Comparison of ENCODE assay signal across 30 mouse cellular contexts in the genomic region with DNA sequence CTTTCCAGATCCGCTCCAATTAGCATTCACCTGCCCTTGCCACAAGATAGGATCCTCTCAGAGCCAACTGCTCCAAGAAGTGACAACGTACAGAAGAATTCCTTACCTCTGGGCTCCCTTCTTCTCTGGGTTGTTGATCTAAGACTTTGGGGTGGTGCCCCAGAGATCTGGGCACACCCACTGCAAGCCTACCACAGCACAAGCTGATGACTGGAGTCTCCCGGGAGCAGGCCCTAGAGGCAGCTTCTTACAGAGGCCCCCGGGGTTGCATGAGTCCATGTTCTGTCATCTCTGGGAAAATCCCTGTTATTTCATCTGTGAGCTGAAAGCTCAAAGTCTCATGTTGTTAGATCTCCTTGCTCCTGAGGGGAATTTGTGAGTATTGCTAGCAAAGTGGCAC.
DNase-seq lines count a peak whose midpoint lies in the region; ATAC-seq and TF ChIP-seq lines count a peak whose summit lies in the region.
"Had no signal": no experiment of that assay in that cellular context is flagged by ENCODE, and none has a peak within 500 bp of the region (broad histone marks: within the 10 kb centered on the region; RNA-seq: fewer than 3 reads in every experiment).

No protein-coding gene starts in this region.

- H3K27ac ChIP-seq in heart, embryonic 10.5 days, result no peak overlapping the region
- no peak overlapping the region for H3K27ac ChIP-seq in intestine, embryonic 14.5 days (ENCODE audit: low read depth)
- H3K27ac ChIP-seq in intestine, embryonic 16.5 days (ENCODE audit: low read length), result peak overlapping the region; percentile 47
- H3K27ac ChIP-seq in stomach, postnatal 0 days (replicated peaks), result no peak overlapping the region
- H3K27ac ChIP-seq: embryonic facial prominence, embryonic 13.5 days; embryonic facial prominence, embryonic 15.5 days; forebrain, embryonic 10.5 days; forebrain, embryonic 12.5 days had no signal

- intact Hi-C loops in heart, postnatal 14 days (cut with DNase I), result no loop called here

- 0 out of 2 replicates have a peak, but pooled peaks have one; percentile 16 for ATAC-seq in intestine, embryonic 14.5 days (replicated peaks; ENCODE audit: low FRiP score, low TSS enrichment, low read depth)
- peak; percentile 74 for ATAC-seq in intestine, embryonic 16.5 days
- ATAC-seq in stomach, postnatal 0 days (ENCODE audit: low FRiP score, low TSS enrichment), result peak; percentile 56
- ATAC-seq: activated CD4-positive, CD25-positive, alpha-beta regulatory T cell, adult 4 months; CD4-positive, CD25-positive, alpha-beta regulatory T cell, adult 4 months; forebrain, embryonic 14.5 days; forebrain, embryonic 16.5 days; Patski had no signal

- H3K36me3 ChIP-seq in heart, embryonic 10.5 days, result no peaks in the 10 kb centered on the region
- no peaks in the 10 kb centered on the region for H3K36me3 ChIP-seq in intestine, embryonic 14.5 days (ENCODE audit: control insufficient read depth, insufficient read depth, low read length)
- no peaks in the 10 kb centered on the region for H3K36me3 ChIP-seq in intestine, embryonic 16.5 days (ENCODE audit: control insufficient read depth, insufficient read depth, low read length)
- H3K36me3 ChIP-seq in stomach, postnatal 0 days (ENCODE audit: control insufficient read depth, insufficient read depth, low read length), result no peaks in the 10 kb centered on the region
- H3K36me3 ChIP-seq: embryonic facial prominence, embryonic 13.5 days; embryonic facial prominence, embryonic 15.5 days; forebrain, embryonic 10.5 days; forebrain, embryonic 12.5 days; G1E had no signal

- peaks cover 21% of the 10 kb centered on the region; the same call in 1 of the 2 replicates for H3K4me1 ChIP-seq in heart, embryonic 10.5 days
- peaks cover 10% of the 10 kb centered on the region for H3K4me1 ChIP-seq in intestine, embryonic 14.5 days (replicated peaks; ENCODE audit: control insufficient read depth, insufficient read depth, low read length)
- peaks cover 26% of the 10 kb centered on the region for H3K4me1 ChIP-seq in intestine, embryonic 16.5 days (ENCODE audit: control insufficient read depth, insufficient read depth, low read length)
- H3K4me1 ChIP-seq in stomach, postnatal 0 days (replicated peaks; ENCODE audit: control insufficient read depth, insufficient read depth), result 0 out of 2 replicates have a peak, but pooled peaks cover 3% of the 10 kb centered on the region

- no peak overlapping the region for H3K9ac ChIP-seq in intestine, embryonic 14.5 days (ENCODE audit: low read length)
- H3K9ac ChIP-seq in intestine, embryonic 16.5 days (ENCODE audit: low read depth, low read length), result no peak overlapping the region
- no peak overlapping the region for H3K9ac ChIP-seq in stomach, postnatal 0 days (ENCODE audit: low read length)
- H3K9ac ChIP-seq: embryonic facial prominence, embryonic 13.5 days; embryonic facial prominence, embryonic 15.5 days; forebrain, embryonic 12.5 days had no signal

- 73% methylated on average over 4 of the region's 4 CpGs for WGBS in heart, embryonic 10.5 days
- WGBS in intestine, embryonic 14.5 days, result 72% methylated on average over 4 of the region's 4 CpGs
- 57% methylated on average over 4 of the region's 4 CpGs for WGBS in intestine, embryonic 16.5 days
- WGBS in stomach, postnatal 0 days, result 62% methylated on average over 4 of the region's 4 CpGs

- H3K4me3 ChIP-seq in heart, embryonic 10.5 days, result no peak overlapping the region
- H3K4me3 ChIP-seq in intestine, embryonic 14.5 days (ENCODE audit: low read depth, low read length), result no peak overlapping the region
- no peak overlapping the region for H3K4me3 ChIP-seq in intestine, embryonic 16.5 days (ENCODE audit: low read length)
- no peak overlapping the region for H3K4me3 ChIP-seq in stomach, postnatal 0 days (ENCODE audit: low read depth, low read length)
- H3K4me3 ChIP-seq: embryonic facial prominence, embryonic 13.5 days; embryonic facial prominence, embryonic 15.5 days; erythroblast, embryonic 14.5 days; forebrain, embryonic 10.5 days; forebrain, embryonic 12.5 days had no signal

- no peak for TF ChIP-seq EP300 in stomach, postnatal 0 days (optimal IDR thresholded peaks at IDR 0.05)

- TF ChIP-seq CTCF in stomach, postnatal 0 days (IDR thresholded peaks at IDR 0.05; ENCODE audit: low read depth), result no peak

- no peaks in the 10 kb centered on the region for H3K9me3 ChIP-seq in heart, embryonic 10.5 days
- H3K9me3 ChIP-seq in intestine, embryonic 14.5 days (ENCODE audit: control insufficient read depth, low read length), result no peaks in the 10 kb centered on the region
- H3K9me3 ChIP-seq in intestine, embryonic 16.5 days (ENCODE audit: control insufficient read depth, low read length), result no peaks in the 10 kb centered on the region
- H3K9me3 ChIP-seq in stomach, postnatal 0 days (ENCODE audit: control insufficient read depth, low read length), result no peaks in the 10 kb centered on the region
- H3K9me3 ChIP-seq: embryonic facial prominence, embryonic 13.5 days; embryonic facial prominence, embryonic 15.5 days; forebrain, embryonic 10.5 days; forebrain, embryonic 12.5 days had no signal

- peak; percentile 64 for DNase-seq in heart, embryonic 10.5 days (ENCODE audit: low spot score)
- DNase-seq in heart, postnatal 14 days, result no peak
- no peak for DNase-seq in intestine, embryonic 14.5 days (ENCODE audit: low spot score)
- DNase-seq in stomach, postnatal 0 days (ENCODE audit: low spot score), result no peak
- no peak for DNase-seq in right cerebral cortex, postnatal 4 days
- DNase-seq in adrenal gland, postnatal 4 days (ENCODE audit: low spot score in 2 of 2), result no peak
- DNase-seq in right cerebral cortex, adult 18-20 months, result no peak
- DNase-seq: adrenal gland, adult 8-10 months; adrenal gland, postnatal 14 days; adrenal gland, postnatal 36 days; B cell, adult 2 months; cerebellum, adult 11 months; cerebellum, adult 18-20 months; cerebellum, adult 8-10 months; cerebellum, adult 9-11 months; cerebellum, postnatal 14 days; cerebellum, postnatal 36 days; embryo, embryonic 11 days had no signal

- H3K27me3 ChIP-seq in heart, embryonic 10.5 days (ENCODE audit: insufficient read depth, poor library complexity, severe bottlenecking), result peaks cover 22% of the 10 kb centered on the region
- no peaks in the 10 kb centered on the region for H3K27me3 ChIP-seq in intestine, embryonic 14.5 days (replicated peaks; ENCODE audit: control insufficient read depth, insufficient read depth, low read length)
- no peaks in the 10 kb centered on the region for H3K27me3 ChIP-seq in intestine, embryonic 16.5 days (replicated peaks; ENCODE audit: control insufficient read depth, insufficient read depth, low read length)
- no peaks in the 10 kb centered on the region for H3K27me3 ChIP-seq in stomach, postnatal 0 days (ENCODE audit: control insufficient read depth, insufficient read depth, low read length)

- H3K4me2 ChIP-seq in intestine, embryonic 14.5 days (ENCODE audit: low read length), result no peak overlapping the region
- H3K4me2 ChIP-seq in intestine, embryonic 16.5 days (ENCODE audit: low read depth, low read length), result no peak overlapping the region
- no peak overlapping the region for H3K4me2 ChIP-seq in stomach, postnatal 0 days (replicated peaks; ENCODE audit: low read depth)
- H3K4me2 ChIP-seq: embryonic facial prominence, embryonic 13.5 days; embryonic facial prominence, embryonic 15.5 days; forebrain, embryonic 12.5 days had no signal

Comparison
In these comparisons a context has a peak if more than half of its experiments do, and no peak if none do; other contexts are left out.
1. ATAC-seq: peak in every context shown above with its lines; median percentile 74 in intestine, embryonic 16.5 days; 56 in stomach, postnatal 0 days; 16 in intestine, embryonic 14.5 days.